Mouse (Mus musculus): Measurements from ENCODE around the gene Plekha5. TPM values are rescaled to one million over a fixed set of nuclear protein-coding genes. Genes with fewer than 3 reads are reported as not detected.
"Not testable (repeated sequence)": the region's sequence is repeated elsewhere in the genome, so short reads cannot be mapped to it uniquely, and the experiment has no call there.

Plekha5 gene
- total and polyA plus RNA-seq, 2 experiments from 2014 or later = 29.3 to 37.8 TPM

GRCm38 (mm10) chr6:140601175-140601574 is 177.3 kb downstream of the Plekha5 start:
- Histone ChIP-seq H3K9me3 (ENCODE audit: low read length) (no peaks in the 10 kb centered on the region), H3K27ac (no peak overlapping the region), H3K4me1 (ENCODE audit: insufficient read depth, low read length) (0 out of 2 replicates have a peak, but pooled peaks cover 2% of the 10 kb centered on the region), H3K9ac (replicated peaks; ENCODE audit: low read length) (no peak overlapping the region), H3K27me3 (ENCODE audit: insufficient read depth, low read length) (no peaks in the 10 kb centered on the region), H3K4me2 (ENCODE audit: low read depth, low read length) (no peak overlapping the region), H3K4me3 (ENCODE audit: low read length) (no peak overlapping the region), H3K36me3 (ENCODE audit: insufficient read depth, low read length) (peaks cover 10% of the 10 kb centered on the region; the same call in 1 of the 2 replicates)
- ATAC-seq (no peak), DNase-seq (ENCODE audit: low spot score) (no peak)
- WGBS = over 99% methylated on average over 4 of the region's 4 CpGs
- TF ChIP-seq CTCF (IDR thresholded peaks at IDR 0.05; ENCODE audit: low read depth) = no peak

GRCm38 (mm10) chr6:140603228-140603944 is 179.5 kb downstream of the Plekha5 start:
- no peak for TF ChIP-seq CTCF (IDR thresholded peaks at IDR 0.05; ENCODE audit: low read depth)
- ATAC-seq (peak; percentile 27), DNase-seq (ENCODE audit: low spot score) (peak; percentile 17)
- no peak overlapping the region for H3K9ac ChIP-seq (replicated peaks; ENCODE audit: low read length)
- 11% methylated on average over 8 of the region's 8 CpGs for WGBS
- no peak overlapping the region; the same call in 1 of the 2 replicates for H3K27ac ChIP-seq
- H3K4me2 ChIP-seq (ENCODE audit: low read depth, low read length) = no peak overlapping the region
- H3K4me1 ChIP-seq (ENCODE audit: insufficient read depth, low read length) = 0 out of 2 replicates have a peak, but pooled peaks cover 2% of the 10 kb centered on the region
- H3K9me3 ChIP-seq (ENCODE audit: low read length) = no peaks in the 10 kb centered on the region
- H3K36me3 ChIP-seq (ENCODE audit: insufficient read depth, low read length) = no peaks in the 10 kb centered on the region
- no peak overlapping the region for H3K4me3 ChIP-seq (ENCODE audit: low read length)
- H3K27me3 ChIP-seq (ENCODE audit: insufficient read depth, low read length) = no peaks in the 10 kb centered on the region

GRCm38 (mm10) chr6:140605173-140605572 is 181.3 kb downstream of the Plekha5 start:
- ATAC-seq; H3K4me3 ChIP-seq (ENCODE audit: low read length); H3K9ac ChIP-seq (replicated peaks; ENCODE audit: low read length); H3K36me3 ChIP-seq (ENCODE audit: insufficient read depth, low read length); H3K4me1 ChIP-seq (ENCODE audit: insufficient read depth, low read length); H3K27me3 ChIP-seq (ENCODE audit: insufficient read depth, low read length); H3K9me3 ChIP-seq (ENCODE audit: low read length); H3K4me2 ChIP-seq (ENCODE audit: low read depth, low read length); DNase-seq (ENCODE audit: low spot score): not testable (repeated sequence)
- 80% methylated on average over 5 of the region's 5 CpGs for WGBS
- H3K27ac ChIP-seq = 0 out of 2 replicates have a peak overlapping the region, but pooled peaks have one; percentile 32
- TF ChIP-seq CTCF (IDR thresholded peaks at IDR 0.05; ENCODE audit: low read depth) = peak; percentile 33; the same call in 1 of the 2 replicates

- no peaks in the 10 kb centered on the region for H3K9me3 ChIP-seq (ENCODE audit: low read length)
- WGBS = 60% methylated on average over 3 of the region's 3 CpGs
Observed at GRCm38 (mm10) chr6:140605732-140606131, 181.9 kb downstream of the Plekha5 start.

GRCm38 (mm10) chr6:140606534-140606933 is 182.7 kb downstream of the Plekha5 start:
- no peak overlapping the region for H3K27ac ChIP-seq
- ATAC-seq (no peak), DNase-seq (ENCODE audit: low spot score) (no peak)
- H3K9me3 ChIP-seq (ENCODE audit: low read length) = no peaks in the 10 kb centered on the region
- no peak overlapping the region for H3K4me3 ChIP-seq (ENCODE audit: low read length)
- H3K9ac ChIP-seq (replicated peaks; ENCODE audit: low read length) = no peak overlapping the region
- H3K36me3 ChIP-seq (ENCODE audit: insufficient read depth, low read length) = no peaks in the 10 kb centered on the region
- H3K4me2 ChIP-seq (ENCODE audit: low read depth, low read length) = no peak overlapping the region
- H3K27me3 ChIP-seq (ENCODE audit: insufficient read depth, low read length) = no peaks in the 10 kb centered on the region
- no peak for TF ChIP-seq CTCF (IDR thresholded peaks at IDR 0.05; ENCODE audit: low read depth)
- H3K4me1 ChIP-seq (ENCODE audit: insufficient read depth, low read length) = 0 out of 2 replicates have a peak, but pooled peaks cover 2% of the 10 kb centered on the region
- 71% methylated on average over 10 of the region's 10 CpGs for WGBS

More at GRCm38 (mm10) chr6:140605732-140606131, 181.9 kb downstream of the Plekha5 start:
- Histone ChIP-seq H3K36me3 (ENCODE audit: insufficient read depth, low read length) (no peaks in the 10 kb centered on the region), H3K4me3 (ENCODE audit: low read length) (no peak overlapping the region), H3K4me1 (ENCODE audit: insufficient read depth, low read length) (0 out of 2 replicates have a peak, but pooled peaks cover 2% of the 10 kb centered on the region), H3K27me3 (ENCODE audit: insufficient read depth, low read length) (no peaks in the 10 kb centered on the region), H3K9ac (replicated peaks; ENCODE audit: low read length) (no peak overlapping the region), H3K27ac (no peak overlapping the region), H3K4me2 (ENCODE audit: low read depth, low read length) (no peak overlapping the region)
- DNase-seq (ENCODE audit: low spot score) (no peak), ATAC-seq (no peak)
- TF ChIP-seq CTCF (IDR thresholded peaks at IDR 0.05; ENCODE audit: low read depth) = no peak

GRCm38 (mm10) chr6:140608666-140609065 is 184.8 kb downstream of the Plekha5 start:
- Histone ChIP-seq H3K4me1 (ENCODE audit: insufficient read depth, low read length) (0 out of 2 replicates have a peak, but pooled peaks cover 2% of the 10 kb centered on the region), H3K27ac (no peak overlapping the region), H3K9ac (replicated peaks; ENCODE audit: low read length) (no peak overlapping the region), H3K4me3 (ENCODE audit: low read length) (no peak overlapping the region), H3K4me2 (ENCODE audit: low read depth, low read length) (no peak overlapping the region), H3K9me3 (ENCODE audit: low read length) (no peaks in the 10 kb centered on the region), H3K27me3 (ENCODE audit: insufficient read depth, low read length) (no peaks in the 10 kb centered on the region), H3K36me3 (ENCODE audit: insufficient read depth, low read length) (no peaks in the 10 kb centered on the region)
- TF ChIP-seq CTCF (IDR thresholded peaks at IDR 0.05; ENCODE audit: low read depth) = no peak
- DNase-seq (ENCODE audit: low spot score) = no peak
- WGBS = 95% methylated on average over 6 of the region's 6 CpGs
- no peak for ATAC-seq

GRCm38 (mm10) chr6:140609533-140609932 is 185.7 kb downstream of the Plekha5 start:
- Histone ChIP-seq H3K4me2 (ENCODE audit: low read depth, low read length) (no peak overlapping the region), H3K9me3 (ENCODE audit: low read length) (no peaks in the 10 kb centered on the region), H3K27ac (no peak overlapping the region), H3K27me3 (ENCODE audit: insufficient read depth, low read length) (no peaks in the 10 kb centered on the region), H3K9ac (replicated peaks; ENCODE audit: low read length) (no peak overlapping the region), H3K36me3 (ENCODE audit: insufficient read depth, low read length) (no peaks in the 10 kb centered on the region), H3K4me3 (ENCODE audit: low read length) (no peak overlapping the region), H3K4me1 (ENCODE audit: insufficient read depth, low read length) (0 out of 2 replicates have a peak, but pooled peaks cover 2% of the 10 kb centered on the region)
- ATAC-seq = no peak
- 90% methylated on average over 4 of the region's 4 CpGs for WGBS
- TF ChIP-seq CTCF (IDR thresholded peaks at IDR 0.05; ENCODE audit: low read depth) = no peak
- no peak for DNase-seq (ENCODE audit: low spot score)

Data from hindbrain, postnatal 0 days (tissue).